ENCODE assay signal across 8 mouse cellular contexts in genomic region chr5:71095180-71095579, GRCm38 (mm10). TPM values are rescaled to one million over a fixed set of nuclear protein-coding genes. Genes with fewer than 3 reads are reported as not detected.
DNase-seq lines count a peak whose midpoint lies in the region; ATAC-seq and TF ChIP-seq lines count a peak whose summit lies in the region.

No protein-coding gene starts in this region.

- H3K4me3 ChIP-seq in forebrain, embryonic 10.5 days: peak overlapping the region; percentile 77
- peak overlapping the region; percentile 51 for H3K4me3 ChIP-seq in kidney, postnatal 0 days (replicated peaks; ENCODE audit: low read depth, low read length)
- H3K4me3 ChIP-seq in liver, embryonic 13.5 days (replicated peaks): no peak overlapping the region
- peak overlapping the region; percentile 62 for H3K4me3 ChIP-seq in stomach, embryonic 14.5 days (ENCODE audit: low read depth, low read length)

- H3K9me3 ChIP-seq in forebrain, embryonic 10.5 days: no peaks in the 10 kb centered on the region
- H3K9me3 ChIP-seq in kidney, postnatal 0 days (replicated peaks; ENCODE audit: low read length): no peaks in the 10 kb centered on the region
- no peaks in the 10 kb centered on the region for H3K9me3 ChIP-seq in liver, embryonic 13.5 days (replicated peaks)
- H3K9me3 ChIP-seq in stomach, embryonic 14.5 days (ENCODE audit: control insufficient read depth, low read depth, low read length): no peaks in the 10 kb centered on the region

- H3K27ac ChIP-seq in forebrain, embryonic 10.5 days: peak overlapping the region; percentile 87
- no peak overlapping the region for H3K27ac ChIP-seq in kidney, postnatal 0 days
- H3K27ac ChIP-seq in liver, embryonic 13.5 days: no peak overlapping the region
- no peak overlapping the region for H3K27ac ChIP-seq in stomach, embryonic 14.5 days (ENCODE audit: low read length)

- no peak for TF ChIP-seq CTCF in kidney, postnatal 0 days (IDR thresholded peaks at IDR 0.05; ENCODE audit: low read depth)

- peak overlapping the region; percentile 95 for H3K4me2 ChIP-seq in kidney, postnatal 0 days (ENCODE audit: low read length)
- peak overlapping the region; percentile 54 for H3K4me2 ChIP-seq in liver, embryonic 13.5 days
- H3K4me2 ChIP-seq in stomach, embryonic 14.5 days (replicated peaks; ENCODE audit: low read depth, low read length): peak overlapping the region; percentile 98

- peaks cover 29% of the 10 kb centered on the region for H3K4me1 ChIP-seq in forebrain, embryonic 10.5 days
- H3K4me1 ChIP-seq in kidney, postnatal 0 days (replicated peaks; ENCODE audit: insufficient read depth, low read length): no peaks in the 10 kb centered on the region
- H3K4me1 ChIP-seq in liver, embryonic 13.5 days (replicated peaks): no peaks in the 10 kb centered on the region
- H3K4me1 ChIP-seq in stomach, embryonic 14.5 days (ENCODE audit: control insufficient read depth, insufficient read depth, low read length): 0 out of 2 replicates have a peak, but pooled peaks cover 3% of the 10 kb centered on the region

- no peak for ATAC-seq in kidney, postnatal 0 days (replicated peaks; ENCODE audit: low FRiP score, low read depth)
- no peak for ATAC-seq in liver, embryonic 13.5 days (ENCODE audit: low read depth)
- ATAC-seq in stomach, embryonic 14.5 days (ENCODE audit: insufficient number of reproducible peaks, insufficient read depth, low FRiP score, low read depth): no peak

- peak; percentile 20 for DNase-seq in adrenal gland, postnatal 10 days
- DNase-seq in adrenal gland, adult 18-20 months (ENCODE audit: low spot score in 2 of 2): no peak
- DNase-seq in 416B (ENCODE audit: low read depth): peak; percentile 73
- DNase-seq in forebrain, embryonic 10.5 days (ENCODE audit: extremely low spot score, low spot score): peak; percentile 58
- peak; percentile 18 for DNase-seq in kidney, postnatal 0 days (ENCODE audit: low spot score)
- DNase-seq in liver, embryonic 13.5 days: no peak
- no peak for DNase-seq in urinary bladder, adult 18-20 months (ENCODE audit: low spot score in 2 of 2)

- WGBS in forebrain, embryonic 10.5 days: under 1% methylated on average over 19 of the region's 19 CpGs
- WGBS in kidney, postnatal 0 days: under 1% methylated on average over 19 of the region's 19 CpGs
- WGBS in liver, embryonic 13.5 days (ENCODE audit: insufficient replicate concordance): 4% methylated on average over 19 of the region's 19 CpGs
- 2% methylated on average over 19 of the region's 19 CpGs for WGBS in stomach, embryonic 14.5 days

- H3K36me3 ChIP-seq in forebrain, embryonic 10.5 days (replicated peaks): no peaks in the 10 kb centered on the region
- no peaks in the 10 kb centered on the region for H3K36me3 ChIP-seq in kidney, postnatal 0 days (ENCODE audit: insufficient read depth, low read length)
- H3K36me3 ChIP-seq in liver, embryonic 13.5 days: no peaks in the 10 kb centered on the region
- no peaks in the 10 kb centered on the region for H3K36me3 ChIP-seq in stomach, embryonic 14.5 days (ENCODE audit: control insufficient read depth, insufficient read depth, low read length)

- peaks cover 21% of the 10 kb centered on the region for H3K27me3 ChIP-seq in forebrain, embryonic 10.5 days (ENCODE audit: poor library complexity, severe bottlenecking)
- peaks cover 11% of the 10 kb centered on the region; the same call in 1 of the 2 replicates for H3K27me3 ChIP-seq in kidney, postnatal 0 days (ENCODE audit: insufficient read depth, low read length)
- peaks cover 21% of the 10 kb centered on the region for H3K27me3 ChIP-seq in liver, embryonic 13.5 days
- H3K27me3 ChIP-seq in stomach, embryonic 14.5 days (ENCODE audit: control insufficient read depth, insufficient read depth, low read length): no peaks in the 10 kb centered on the region

- H3K9ac ChIP-seq in kidney, postnatal 0 days (ENCODE audit: low read depth, low read length): no peak overlapping the region
- no peak overlapping the region for H3K9ac ChIP-seq in liver, embryonic 13.5 days
- H3K9ac ChIP-seq in stomach, embryonic 14.5 days (replicated peaks; ENCODE audit: low read depth, low read length): 0 out of 2 replicates have a peak overlapping the region, but pooled peaks have one; percentile 10

RNA-seq across cellular contexts. Expression of gene Gabra2, which starts 0.5 kb away (rescaled TPM):
- under 1 TPM in 1 of 2 experiments, not detected in 1; 0.09 TPM for total RNA-seq in adrenal gland, postnatal 10 days (2021)
- total RNA-seq in adrenal gland, adult 18-20 months (2021): under 1 TPM in 1 of 2 experiments, not detected in 1; 0.32 TPM
- polyA plus RNA-seq in forebrain, embryonic 10.5 days (2016; fragmentation: Nextera tagmentation; extraction: Ambion mirVana): 2.0 TPM in 2 replicates
- 1.0 and 1.2 TPM in 2 replicates for polyA plus RNA-seq in kidney, postnatal 0 days (2015; fragmentation: Nextera tagmentation; extraction: Ambion mirVana)
- polyA plus RNA-seq in liver, embryonic 13.5 days (2015; fragmentation: Nextera tagmentation; extraction: Ambion mirVana): 0.06 TPM in 1 of 2 replicates, not detected in the other
- 2.3 and 3.0 TPM in 2 replicates for polyA plus RNA-seq in stomach, embryonic 14.5 days (2014; fragmentation: Nextera tagmentation; extraction: Ambion mirVana)

Comparison
In these comparisons a context has a peak if more than half of its experiments do, and no peak if none do; other contexts are left out.
1. DNase-seq: peak in adrenal gland, postnatal 10 days (single experiment), 416B (single experiment), forebrain, embryonic 10.5 days (single experiment) and kidney, postnatal 0 days (single experiment); none in adrenal gland, adult 18-20 months (0 of 2), liver, embryonic 13.5 days (single experiment) and urinary bladder, adult 18-20 months (0 of 2).
2. Peak in every context shown above with its lines, with median percentiles within 50 percentile points of each other: H3K4me2 ChIP-seq.